Mouse (Mus musculus): ENCODE data around the gene Mto1. TPM values are rescaled to one million over a fixed set of nuclear protein-coding genes. Genes with fewer than 3 reads are reported as not detected.

Gene Mto1
- polyA plus RNA-seq, 1 experiment from 2014 or later: 27.0 TPM

Small RNA genes within 50 kb of the gene (microRNA-seq; reads per million reads assigned to microRNA genes)
- gene Gm26377: not detected

Other genes with a start within 250 kb of the Mto1 start
- 94.1 and 98.3 TPM in 2 replicates for gene Gsta1, start 217.6 kb upstream of the Mto1 start, polyA plus RNA-seq (2015; fragmentation: Nextera tagmentation; extraction: Ambion mirVana)
- gene Gm3776, start 191.1 kb upstream of the Mto1 start, polyA plus RNA-seq (2015; fragmentation: Nextera tagmentation; extraction: Ambion mirVana): 73.4 and 80.7 TPM in 2 replicates
- 0.93 and 0.95 TPM in 2 replicates for gene Gm10639, start 158.3 kb upstream of the Mto1 start, polyA plus RNA-seq (2015; fragmentation: Nextera tagmentation; extraction: Ambion mirVana)
- gene Omt2a, start 133.4 kb upstream of the Mto1 start, polyA plus RNA-seq (2015; fragmentation: Nextera tagmentation; extraction: Ambion mirVana): not detected in 2 replicates
- gene Omt2b, start 120.6 kb upstream of the Mto1 start, polyA plus RNA-seq (2015; fragmentation: Nextera tagmentation; extraction: Ambion mirVana): not detected in 2 replicates
- 77.3 and 89.5 TPM in 2 replicates for gene Gsta2, start 92.4 kb upstream of the Mto1 start, polyA plus RNA-seq (2015; fragmentation: Nextera tagmentation; extraction: Ambion mirVana)
- gene Dppa5a, start 80.0 kb upstream of the Mto1 start, polyA plus RNA-seq (2015; fragmentation: Nextera tagmentation; extraction: Ambion mirVana): not detected in 2 replicates
- 0.26 and 0.39 TPM in 2 replicates for gene Ooep, start 69.5 kb upstream of the Mto1 start, polyA plus RNA-seq (2015; fragmentation: Nextera tagmentation; extraction: Ambion mirVana)
- 0.13 and 0.28 TPM in 2 replicates for gene Ddx43, start 52.4 kb upstream of the Mto1 start, polyA plus RNA-seq (2015; fragmentation: Nextera tagmentation; extraction: Ambion mirVana)
- gene Cgas, start 5.0 kb upstream of the Mto1 start, polyA plus RNA-seq (2015; fragmentation: Nextera tagmentation; extraction: Ambion mirVana): 1.6 and 1.9 TPM in 2 replicates
- 0.24 and 0.48 TPM in 2 replicates for gene Gm17324, start 578 bp downstream of the Mto1 start, polyA plus RNA-seq (2015; fragmentation: Nextera tagmentation; extraction: Ambion mirVana)
- gene Eef1a1, start 40.9 kb downstream of the Mto1 start, polyA plus RNA-seq (2015; fragmentation: Nextera tagmentation; extraction: Ambion mirVana): 4,065 and 4,271 TPM in 2 replicates
- gene Slc17a5, start 139.8 kb downstream of the Mto1 start, polyA plus RNA-seq (2015; fragmentation: Nextera tagmentation; extraction: Ambion mirVana): 91.1 and 136 TPM in 2 replicates
- gene Cd109, start 167.3 kb downstream of the Mto1 start, polyA plus RNA-seq (2015; fragmentation: Nextera tagmentation; extraction: Ambion mirVana): 4.1 and 4.9 TPM in 2 replicates

All from intestine, embryonic 16.5 days (tissue).